ENCODE assay signal across 8 mouse cellular contexts in the genomic region with DNA sequence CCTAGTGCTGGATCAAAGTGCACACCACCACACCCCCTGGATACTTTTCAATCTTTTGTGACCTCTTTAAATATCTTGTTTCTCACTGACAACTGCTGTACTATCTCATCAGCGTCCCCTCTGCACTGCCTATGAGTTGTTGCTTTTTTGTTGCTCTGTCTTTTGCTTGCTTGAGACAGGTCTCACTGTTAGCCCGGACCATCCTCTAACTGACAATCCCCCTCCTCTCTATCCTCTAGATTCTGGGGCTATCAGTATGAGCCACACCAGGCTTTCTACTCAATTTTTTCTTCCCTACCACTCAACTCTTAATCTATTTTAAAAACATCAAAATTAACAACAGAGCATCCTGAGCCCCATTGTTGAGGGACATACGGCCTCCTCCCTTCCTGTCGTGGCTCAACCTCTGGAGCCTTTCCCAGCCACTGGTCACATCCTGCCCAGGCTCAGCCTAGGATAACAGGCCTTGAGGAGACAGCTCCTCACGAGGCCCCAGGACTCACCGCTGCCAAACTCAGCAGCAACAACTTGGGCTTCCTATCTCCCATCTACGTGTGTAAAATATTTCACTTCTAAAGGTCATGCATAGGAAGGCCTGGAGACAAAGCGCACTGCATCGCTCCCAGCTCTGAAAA. TPM values are rescaled to one million over a fixed set of nuclear protein-coding genes. Genes with fewer than 3 reads are reported as not detected.
DNase-seq lines count a peak whose midpoint lies in the region; ATAC-seq and TF ChIP-seq lines count a peak whose summit lies in the region.

No protein-coding gene starts in this region.

- intact Hi-C loops in heart, adult 2 months (cut with DNase I), result loop anchor here (2.0 to 5.0 kb wide), 2 partner anchors 19 to 45 kb away; a partner anchor contains a TSS

- H3K27me3 ChIP-seq in midbrain, embryonic 10.5 days (ENCODE audit: low read depth, poor library complexity, severe bottlenecking), result no peaks in the 10 kb centered on the region
- H3K27me3 ChIP-seq in midbrain, embryonic 16.5 days (ENCODE audit: control insufficient read depth, insufficient read depth, low read depth, low read length), result no peaks in the 10 kb centered on the region
- no peaks in the 10 kb centered on the region for H3K27me3 ChIP-seq in heart, adult 2 months (ENCODE audit: control insufficient read depth, insufficient read depth, low read length)
- no peaks in the 10 kb centered on the region for H3K27me3 ChIP-seq in kidney, embryonic 15.5 days
- H3K27me3 ChIP-seq in small intestine, adult 2 months (ENCODE audit: control insufficient read depth, insufficient read depth, low read length), result no peaks in the 10 kb centered on the region

- peak; percentile 97 for TF ChIP-seq EP300 in heart, adult 2 months (IDR thresholded peaks at IDR 0.05; ENCODE audit: insufficient read depth, low read depth, low read length)

- no peak overlapping the region for H3K4me3 ChIP-seq in midbrain, embryonic 10.5 days
- no peak overlapping the region for H3K4me3 ChIP-seq in midbrain, embryonic 16.5 days (ENCODE audit: low read depth, low read length)
- no peak overlapping the region for H3K4me3 ChIP-seq in heart, adult 2 months
- H3K4me3 ChIP-seq in kidney, embryonic 15.5 days (replicated peaks), result no peak overlapping the region
- H3K4me3 ChIP-seq in small intestine, adult 2 months (ENCODE audit: low read depth, low read length), result no peak overlapping the region

- H3K9ac ChIP-seq in midbrain, embryonic 16.5 days (ENCODE audit: low read depth, low read length), result no peak overlapping the region
- H3K9ac ChIP-seq in heart, adult 2 months (ENCODE audit: low read depth, low read length), result peak overlapping the region; percentile 53; the same call in 1 of the 2 replicates
- H3K9ac ChIP-seq in kidney, embryonic 15.5 days, result no peak overlapping the region

- H3K4me2 ChIP-seq in midbrain, embryonic 16.5 days (ENCODE audit: low read length), result no peak overlapping the region
- no peak overlapping the region for H3K4me2 ChIP-seq in kidney, embryonic 15.5 days

- peaks cover 8% of the 10 kb centered on the region for H3K36me3 ChIP-seq in midbrain, embryonic 10.5 days
- H3K36me3 ChIP-seq in midbrain, embryonic 16.5 days (ENCODE audit: control insufficient read depth, insufficient read depth, low read length), result 0 out of 2 replicates have a peak, but pooled peaks cover 2% of the 10 kb centered on the region
- peaks cover 3% of the 10 kb centered on the region for H3K36me3 ChIP-seq in heart, adult 2 months (ENCODE audit: control insufficient read depth, insufficient read depth, low read length)
- H3K36me3 ChIP-seq in kidney, embryonic 15.5 days, result peaks cover 13% of the 10 kb centered on the region
- peaks cover 6% of the 10 kb centered on the region for H3K36me3 ChIP-seq in small intestine, adult 2 months (ENCODE audit: control insufficient read depth, insufficient read depth, low read length)

- H3K79me2 ChIP-seq in heart, adult 2 months (replicated peaks; ENCODE audit: control insufficient read depth, insufficient read depth, low read length), result peaks cover 2% of the 10 kb centered on the region

- ATAC-seq in midbrain, embryonic 16.5 days, result no peak
- no peak for ATAC-seq in kidney, embryonic 15.5 days (replicated peaks; ENCODE audit: low FRiP score)
- no peak for ATAC-seq in monocyte, adult 5-6 weeks (replicated peaks; ENCODE audit: insufficient number of reproducible peaks, low FRiP score, low TSS enrichment, poor library complexity, severe bottlenecking)

- DNase-seq in midbrain, embryonic 10.5 days (ENCODE audit: low spot score), result no peak
- DNase-seq in heart, adult 2 months, result peak; percentile 78 to 85
- no peak for DNase-seq in cerebellum, adult 11-12 months
- no peak for DNase-seq in ovary, postnatal 14 days (ENCODE audit: low spot score)

- peak; percentile 77 for TF ChIP-seq POLR2A in heart, adult 2 months (IDR thresholded peaks at IDR 0.05; ENCODE audit: insufficient read depth, low read depth, low read length)
- TF ChIP-seq POLR2A in small intestine, adult 2 months (IDR thresholded peaks at IDR 0.05; ENCODE audit: low read depth, low read length), result no peak

- no peaks in the 10 kb centered on the region for H3K4me1 ChIP-seq in midbrain, embryonic 10.5 days
- H3K4me1 ChIP-seq in midbrain, embryonic 16.5 days (ENCODE audit: control insufficient read depth, insufficient read depth, low read length), result no peaks in the 10 kb centered on the region
- H3K4me1 ChIP-seq in heart, adult 2 months (ENCODE audit: control insufficient read depth, insufficient read depth, low read length), result peaks cover 15% of the 10 kb centered on the region
- H3K4me1 ChIP-seq in kidney, embryonic 15.5 days, result no peaks in the 10 kb centered on the region
- H3K4me1 ChIP-seq in small intestine, adult 2 months (ENCODE audit: control insufficient read depth, insufficient read depth, insufficient read length, low read length), result peaks cover 7% of the 10 kb centered on the region; the same call in 1 of the 2 replicates

- H3K27ac ChIP-seq in midbrain, embryonic 10.5 days (replicated peaks), result peak overlapping the region; percentile 43; the same call in 1 of the 2 replicates
- H3K27ac ChIP-seq in midbrain, embryonic 16.5 days (ENCODE audit: low read length), result no peak overlapping the region
- H3K27ac ChIP-seq in heart, adult 2 months, result peak overlapping the region; percentile 93
- peak overlapping the region; percentile 59 for H3K27ac ChIP-seq in kidney, embryonic 15.5 days
- H3K27ac ChIP-seq in small intestine, adult 2 months (ENCODE audit: insufficient read depth, low read depth, low read length), result peak overlapping the region; percentile 48; the same call in 1 of the 2 replicates

- TF ChIP-seq CTCF in heart, adult 2 months (IDR thresholded peaks at IDR 0.05), result no peak
- TF ChIP-seq CTCF in small intestine, adult 2 months (IDR thresholded peaks at IDR 0.05; ENCODE audit: extremely low read depth, insufficient read length, insufficient replicate concordance, low read depth, low read length), result no peak

- 82% methylated on average over 9 of the region's 9 CpGs for WGBS in midbrain, embryonic 10.5 days
- WGBS in midbrain, embryonic 16.5 days, result 78% methylated on average over 9 of the region's 9 CpGs
- 31% methylated on average over 9 of the region's 9 CpGs for WGBS in heart, adult 2 months
- WGBS in kidney, embryonic 15.5 days, result 58% methylated on average over 9 of the region's 9 CpGs
- 70% methylated on average over 9 of the region's 9 CpGs for WGBS in small intestine, adult 2 months

- H3K9me3 ChIP-seq in midbrain, embryonic 10.5 days (replicated peaks), result peaks cover 13% of the 10 kb centered on the region
- H3K9me3 ChIP-seq in midbrain, embryonic 16.5 days (replicated peaks; ENCODE audit: control insufficient read depth, low read length, poor library complexity, severe bottlenecking), result peaks cover 11% of the 10 kb centered on the region
- H3K9me3 ChIP-seq in kidney, embryonic 15.5 days (replicated peaks), result no peaks in the 10 kb centered on the region; the same call in 1 of the 2 replicates

RNA-seq across cellular contexts. Expression of a gene that starts 20.7 kb away (rescaled TPM):
- polyA plus RNA-seq in midbrain, embryonic 10.5 days (2016; fragmentation: Nextera tagmentation; extraction: Ambion mirVana), result 4.3 and 4.4 TPM in 2 replicates
- polyA plus RNA-seq in midbrain, embryonic 16.5 days (2015; fragmentation: Nextera tagmentation; extraction: Ambion mirVana), result 8.1 and 9.2 TPM in 2 replicates
- total RNA-seq in heart, adult 2 months (2021), result 10 to 100 TPM; 28.6 to 31.3 TPM
- 22.3 and 36.8 TPM in 2 replicates for polyA plus RNA-seq in heart, adult 2 months (2012; rRNA removed)
- 7.0 and 7.3 TPM in 2 replicates for polyA plus RNA-seq in kidney, embryonic 15.5 days (2015; fragmentation: Nextera tagmentation; extraction: Ambion mirVana)
- polyA plus RNA-seq in small intestine, adult 2 months (2012; rRNA removed), result 1.1 and 2.6 TPM in 2 replicates
- total RNA-seq in monocyte, adult 5-6 weeks (2017), result 7.3 to 11.4 TPM (median 9.6 TPM) in 3 replicates

RNA-seq across cellular contexts. Expression of a gene that starts 44.2 kb away (rescaled TPM):
- polyA plus RNA-seq in midbrain, embryonic 10.5 days (2016; fragmentation: Nextera tagmentation; extraction: Ambion mirVana), result 235 and 241 TPM in 2 replicates
- 295 and 334 TPM in 2 replicates for polyA plus RNA-seq in midbrain, embryonic 16.5 days (2015; fragmentation: Nextera tagmentation; extraction: Ambion mirVana)
- 100 to 1,000 TPM; 164 to 179 TPM for total RNA-seq in heart, adult 2 months (2021)
- polyA plus RNA-seq in heart, adult 2 months (2012; rRNA removed), result 258 and 403 TPM in 2 replicates
- polyA plus RNA-seq in kidney, embryonic 15.5 days (2015; fragmentation: Nextera tagmentation; extraction: Ambion mirVana), result 326 and 335 TPM in 2 replicates
- polyA plus RNA-seq in small intestine, adult 2 months (2012; rRNA removed), result 104 and 213 TPM in 2 replicates
- total RNA-seq in monocyte, adult 5-6 weeks (2017), result 60.0 to 80.9 TPM (median 77.6 TPM) in 3 replicates

Comparison
In these comparisons a context has a peak if more than half of its experiments do, and no peak if none do; other contexts are left out.
1. DNase-seq: peak in heart, adult 2 months (2 of 2); none in midbrain, embryonic 10.5 days (single experiment), cerebellum, adult 11-12 months (single experiment) and ovary, postnatal 14 days (single experiment).